Mouse (Mus musculus): ENCODE data around the gene Vegfa.

The Vegfa gene

GRCm38 (mm10) chr17:46049567-46049966 is 17.4 kb upstream of the Vegfa start:
- no peak for DNase-seq

GRCm38 (mm10) chr17:46048184-46048583 is 16.0 kb upstream of the Vegfa start:
- no peak for DNase-seq

- no peak for DNase-seq
Measured at GRCm38 (mm10) chr17:46045742-46046141, 13.6 kb upstream of the Vegfa start.

- no peak for DNase-seq
Measured at GRCm38 (mm10) chr17:46044953-46045352, 12.8 kb upstream of the Vegfa start.

GRCm38 (mm10) chr17:46042158-46042557 is 10.0 kb upstream of the Vegfa start:
- no peak for DNase-seq

GRCm38 (mm10) chr17:46041679-46042078 is 9.5 kb upstream of the Vegfa start:
- no peak for DNase-seq

- DNase-seq = no peak
Measured at GRCm38 (mm10) chr17:46041223-46041622, 9.1 kb upstream of the Vegfa start.

GRCm38 (mm10) chr17:46040561-46040960 is 8.4 kb upstream of the Vegfa start:
- no peak for DNase-seq

- DNase-seq = no peak
Measured at GRCm38 (mm10) chr17:46038906-46039305, 6.7 kb upstream of the Vegfa start.

- DNase-seq = no peak
Measured at GRCm38 (mm10) chr17:46036400-46036799, 4.2 kb upstream of the Vegfa start.

GRCm38 (mm10) chr17:46034110-46034509 is 1.9 kb upstream of the Vegfa start:
- no peak for DNase-seq

GRCm38 (mm10) chr17:46033607-46034006 is 1.4 kb upstream of the Vegfa start:
- DNase-seq = no peak

- no peak for DNase-seq
Measured at GRCm38 (mm10) chr17:46033122-46033521, 953 bp upstream of the Vegfa start.

- no peak for DNase-seq
Measured at GRCm38 (mm10) chr17:46031621-46032211, 453 bp downstream of the Vegfa start.

- DNase-seq = peak; percentile 49
Measured at GRCm38 (mm10) chr17:46030731-46031620, 1.2 kb downstream of the Vegfa start.

- no peak for DNase-seq
Measured at GRCm38 (mm10) chr17:46030323-46030730, 1.8 kb downstream of the Vegfa start.

- DNase-seq = no peak
Measured at GRCm38 (mm10) chr17:46029554-46030207, 2.5 kb downstream of the Vegfa start.

GRCm38 (mm10) chr17:46029052-46029553 is 3.1 kb downstream of the Vegfa start:
- DNase-seq = no peak

GRCm38 (mm10) chr17:46028210-46029051 is 3.7 kb downstream of the Vegfa start:
- DNase-seq = no peak

GRCm38 (mm10) chr17:46027066-46027917 is 4.9 kb downstream of the Vegfa start:
- DNase-seq = peak; percentile 43

- DNase-seq = no peak
Measured at GRCm38 (mm10) chr17:46025927-46026668, 6.1 kb downstream of the Vegfa start.
